Mouse (Mus musculus) gastrocnemius, postnatal 14 days (tissue): ENCODE measurements around the gene Cpn2. TPM values are rescaled to one million over a fixed set of nuclear protein-coding genes. Genes with fewer than 3 reads are reported as not detected.

Source experiments
- total RNA-seq, 2 experiments: library from RNA; stranded (reverse); gene quantifications; 2 replicates each; pipeline ENCODE4 v1.2.3; 2021

The Cpn2 gene
- total RNA-seq, 2 experiments from 2014 or later = not detected

Other genes starting within 250 kb of the Cpn2 start
- gene Hes1, start 203.1 kb downstream of the Cpn2 start, total RNA-seq = 10 to 100 TPM; 19.0 to 19.4 TPM
- gene Lrrc15, start 15.8 kb upstream of the Cpn2 start, total RNA-seq = under 1 TPM; 0.42 to 0.70 TPM
- gene Gp5, start 43.3 kb upstream of the Cpn2 start, total RNA-seq = under 1 TPM in 1 of 2 experiments, not detected in 1; 0.14 TPM
- gene Atp13a3, start 138.5 kb upstream of the Cpn2 start, total RNA-seq = 10 to 100 TPM; 62.2 to 76.9 TPM